Mouse (Mus musculus) lung, adult 18-20 months (tissue): ENCODE data around the gene Olfr1154.

Source experiments
- DNase-seq, 2 experiments: peaks; one replicate each; pipeline ENCODE4 v3.0.0; 2022; ENCODE audit warnings: mixed read lengths in 2 of 2

Gene Olfr1154

GRCm38 (mm10) chr2:87905066-87905465 is at the start of gene Olfr1154:
Gene Olfr1154 (minus strand): TSS chr2:87905166.
- DNase-seq, result no peak

GRCm38 (mm10) chr2:87953000-87953399 is 48.0 kb upstream of the Olfr1154 start, which contains the start of gene Olfr1156:
Gene Olfr1156 (minus strand): TSS chr2:87953100.
- DNase-seq, result no peak

- no peak for DNase-seq
Observed at GRCm38 (mm10) chr2:87945037-87945436, 40.1 kb upstream of the Olfr1154 start, which contains the start of gene Olfr1155. Gene Olfr1155 (minus strand): TSS chr2:87945137.

- DNase-seq, result no peak
Observed at GRCm38 (mm10) chr2:87894662-87895061, 10.3 kb downstream of the Olfr1154 start, which contains the start of gene Olfr1153. Gene Olfr1153 (plus strand): TSS chr2:87894962.

GRCm38 (mm10) chr2:87866192-87866591 is 38.8 kb downstream of the Olfr1154 start, which contains the start of gene Olfr1152:
Gene Olfr1152 (plus strand): TSS chr2:87866492.
- DNase-seq, result no peak

GRCm38 (mm10) chr2:87855562-87855961 is 49.4 kb downstream of the Olfr1154 start, which contains the start of gene Olfr1151:
Gene Olfr1151 (plus strand): TSS chr2:87855862.
- DNase-seq, result no peak
